Comparison of ENCODE assay signal across 9 mouse cellular contexts in genomic region chr2:38137086-38137485, GRCm38 (mm10).
DNase-seq lines count a peak whose midpoint lies in the region; ATAC-seq and TF ChIP-seq lines count a peak whose summit lies in the region.
"Had no signal": no experiment of that assay in that cellular context is flagged by ENCODE, and none has a peak within 500 bp of the region (broad histone marks: within the 10 kb centered on the region; RNA-seq: fewer than 3 reads in every experiment).

No protein-coding gene starts in this region.

- H3K4me1 ChIP-seq in hindbrain, embryonic 15.5 days (replicated peaks): no peaks in the 10 kb centered on the region; the same call in none of the 2 replicates
- no peaks in the 10 kb centered on the region for H3K4me1 ChIP-seq in midbrain, postnatal 0 days (ENCODE audit: insufficient read depth, low read length)

- no peaks in the 10 kb centered on the region for H3K27me3 ChIP-seq in hindbrain, embryonic 15.5 days
- no peaks in the 10 kb centered on the region for H3K27me3 ChIP-seq in midbrain, postnatal 0 days (ENCODE audit: insufficient read depth, low read length)

- H3K9ac ChIP-seq in hindbrain, embryonic 15.5 days: no peak overlapping the region
- H3K9ac ChIP-seq in midbrain, postnatal 0 days (replicated peaks; ENCODE audit: low read length, poor library complexity, severe bottlenecking): no peak overlapping the region

- H3K36me3 ChIP-seq in hindbrain, embryonic 15.5 days: no peaks in the 10 kb centered on the region
- no peaks in the 10 kb centered on the region for H3K36me3 ChIP-seq in midbrain, postnatal 0 days (ENCODE audit: insufficient read depth, low read length)

- no peak overlapping the region for H3K4me3 ChIP-seq in hindbrain, embryonic 15.5 days
- H3K4me3 ChIP-seq in midbrain, postnatal 0 days (ENCODE audit: low read depth, low read length): no peak overlapping the region

- no peak overlapping the region for H3K4me2 ChIP-seq in hindbrain, embryonic 15.5 days
- H3K4me2 ChIP-seq in midbrain, postnatal 0 days (ENCODE audit: low read depth, low read length, poor library complexity, severe bottlenecking): no peak overlapping the region

- H3K27ac ChIP-seq in hindbrain, embryonic 15.5 days (replicated peaks): no peak overlapping the region
- H3K27ac ChIP-seq in midbrain, postnatal 0 days (ENCODE audit: low read depth, low read length): no peak overlapping the region

- H3K9me3 ChIP-seq in hindbrain, embryonic 15.5 days: no peaks in the 10 kb centered on the region
- no peaks in the 10 kb centered on the region for H3K9me3 ChIP-seq in midbrain, postnatal 0 days (ENCODE audit: low read length)

- TF ChIP-seq CTCF in midbrain, postnatal 0 days (IDR thresholded peaks at IDR 0.05): no peak

- peak; percentile 16 for DNase-seq in adrenal gland, postnatal 10 days
- DNase-seq in adrenal gland, adult 18-20 months (ENCODE audit: low spot score in 2 of 2): no peak
- DNase-seq in embryo, embryonic 10.5 days (ENCODE audit: low spot score): peak; percentile 71
- DNase-seq in midbrain, postnatal 0 days (ENCODE audit: low spot score): peak; percentile 83
- DNase-seq in thymus, postnatal 36 days: no peak
- no peak for DNase-seq in kidney, postnatal 10 days
- no peak for DNase-seq in kidney, adult 11 months
- DNase-seq: lung, adult 2 months had no signal

- 11% methylated on average over 5 of the region's 5 CpGs for WGBS in hindbrain, embryonic 15.5 days
- 22% methylated on average over 5 of the region's 5 CpGs for WGBS in midbrain, postnatal 0 days

- ATAC-seq in hindbrain, embryonic 15.5 days (ENCODE audit: low FRiP score, low read depth): peak; percentile 86; the same call in 1 of the 2 replicates
- no peak for ATAC-seq in midbrain, postnatal 0 days (ENCODE audit: low FRiP score)

Comparison
In these comparisons a context has a peak if more than half of its experiments do, and no peak if none do; other contexts are left out.
1. DNase-seq: peak in adrenal gland, postnatal 10 days (single experiment), embryo, embryonic 10.5 days (single experiment) and midbrain, postnatal 0 days (single experiment); none in adrenal gland, adult 18-20 months (0 of 2), thymus, postnatal 36 days (0 of 2), kidney, postnatal 10 days (single experiment) and kidney, adult 11 months (single experiment).